Mouse (Mus musculus) intestine, embryonic 16.5 days (tissue): ENCODE results near the gene Babam2. TPM values are rescaled to one million over a fixed set of nuclear protein-coding genes. Genes with fewer than 3 reads are reported as not detected.

Experiments used
- ATAC-seq: fragments of 200-750 bp; cut with Nextera tagmentation; 2 replicates; pipeline ENCODE4 v1.8.0; 2017; ENCODE audit warnings: moderate TSS enrichment, moderate library complexity
- H3K27ac ChIP-seq: fragments of 300-500 bp; sonication (generic); 2 replicates; pipeline ENCODE4 v1.5.1; 2014; ENCODE audit warnings: mild to moderate bottlenecking, low read length
- H3K27me3 ChIP-seq: fragments of 300-500 bp; sonication (generic); replicated peaks from 2 replicates; pipeline ENCODE4 v1.6.1; 2014; ENCODE audit warnings: low read length, control low read depth, mixed read lengths; ENCODE audit not compliant: control insufficient read depth, insufficient read depth
- H3K36me3 ChIP-seq: fragments of 300-500 bp; sonication (generic); 2 replicates; pipeline ENCODE4 v1.6.1; 2014; ENCODE audit warnings: low read length, control low read depth; ENCODE audit not compliant: control insufficient read depth, insufficient read depth
- H3K4me1 ChIP-seq: fragments of 300-500 bp; sonication (generic); 2 replicates; pipeline ENCODE4 v1.6.1; 2014; ENCODE audit warnings: low read length, control low read depth, mixed read lengths; ENCODE audit not compliant: control insufficient read depth, insufficient read depth
- H3K4me2 ChIP-seq: fragments of 300-500 bp; sonication (generic); 2 replicates; pipeline ENCODE4 v1.6.1; 2014; ENCODE audit warnings: low read depth, low read length, control low read depth
- H3K4me3 ChIP-seq: fragments of 300-500 bp; sonication (generic); 2 replicates; pipeline ENCODE4 v1.5.1; 2014; ENCODE audit warnings: mild to moderate bottlenecking, low read length
- H3K9ac ChIP-seq: fragments of 300-500 bp; sonication (generic); 2 replicates; pipeline ENCODE4 v1.6.1; 2014; ENCODE audit warnings: low read depth, low read length
- H3K9me3 ChIP-seq: fragments of 300-500 bp; sonication (generic); 2 replicates; pipeline ENCODE4 v1.6.1; 2016; ENCODE audit warnings: low read length, control low read depth; ENCODE audit not compliant: control insufficient read depth
- WGBS: fragments of 180-500 bp; shearing (Covaris S2); extraction: QIAGEN DNeasy Blood & Tissue Kit; methylation state at CpG from one replicate; pipeline ENCODE4 v1.1.7; 2014; 5-methylcytosine and 5-hydroxymethylcytosine counted together
- polyA plus RNA-seq: library from polyadenylated mRNA; unstranded; fragments of >200 nt; fragmentation: Nextera tagmentation; extraction: Ambion mirVana; gene quantifications from 2 replicates; pipeline ENCODE4 v1.2.1, GENCODE M21; 2015

Babam2 gene
- polyA plus RNA-seq, 1 experiment from 2014 or later = 69.0 TPM

DNA sequence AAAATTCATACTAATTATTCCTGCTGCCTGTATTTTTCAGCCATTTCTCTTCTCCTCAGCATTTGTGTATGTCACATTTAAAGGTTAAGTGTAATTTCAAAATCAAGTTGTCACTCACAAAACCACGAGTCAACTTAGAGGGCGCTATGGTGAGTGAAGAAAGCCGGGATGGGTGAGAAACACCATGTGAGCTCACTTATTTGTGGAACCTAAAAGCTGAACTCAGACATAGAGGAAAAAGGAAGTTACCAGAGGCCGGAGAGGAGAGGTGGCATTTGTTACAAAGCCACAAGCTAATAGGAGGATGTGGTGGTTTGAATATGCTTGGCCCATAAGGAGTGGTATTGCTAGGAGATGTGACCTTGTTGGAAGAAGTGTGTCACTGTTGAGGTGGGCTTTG, 17.3 kb upstream of the Babam2 start:
- Histone ChIP-seq H3K9me3 (no peaks in the 10 kb centered on the region), H3K4me3 (no peak overlapping the region), H3K27ac (no peak overlapping the region), H3K9ac (no peak overlapping the region), H3K4me2 (no peak overlapping the region), H3K4me1 (no peaks in the 10 kb centered on the region), H3K36me3 (no peaks in the 10 kb centered on the region), H3K27me3 (no peaks in the 10 kb centered on the region)
- 84% methylated on average over 4 of the region's 4 CpGs for WGBS
- no peak for ATAC-seq

- no peaks in the 10 kb centered on the region for H3K27me3 ChIP-seq
- H3K4me3 ChIP-seq = no peak overlapping the region
- no peaks in the 10 kb centered on the region for H3K4me1 ChIP-seq
- no peak for ATAC-seq
- no peaks in the 10 kb centered on the region for H3K9me3 ChIP-seq
- H3K4me2 ChIP-seq = no peak overlapping the region
- no peak overlapping the region for H3K9ac ChIP-seq
- no peak overlapping the region for H3K27ac ChIP-seq
- WGBS = 93% methylated on average over 1 of the region's 1 CpGs
- H3K36me3 ChIP-seq = no peaks in the 10 kb centered on the region
Observed at GRCm38 (mm10) chr5:31682305-31682704, 15.2 kb upstream of the Babam2 start.

GRCm38 (mm10) chr5:31686040-31686439, 11.4 kb upstream of the Babam2 start:
- peak; percentile 48; the same call in 1 of the 2 replicates for ATAC-seq

DNA sequence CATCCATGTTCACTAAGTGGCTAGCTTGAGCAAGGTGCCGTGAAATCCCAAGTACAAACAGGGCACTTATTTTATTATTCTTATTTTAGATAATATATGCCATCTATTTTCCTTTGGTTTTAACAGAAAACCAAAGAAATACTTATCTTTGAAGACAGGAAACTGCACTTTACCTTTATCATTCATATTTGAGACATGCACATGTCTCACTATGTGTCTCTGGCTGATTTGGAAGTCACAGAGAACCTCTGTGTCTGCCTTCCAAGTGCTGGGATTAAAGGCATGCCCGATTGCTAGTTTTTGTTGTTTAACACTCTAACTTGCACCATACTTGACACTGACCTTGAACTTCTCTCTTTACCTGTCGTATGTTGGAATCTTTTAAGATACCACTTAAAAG, 9.5 kb upstream of the Babam2 start:
- no peak overlapping the region for H3K27ac ChIP-seq
- H3K4me3 ChIP-seq = no peak overlapping the region
- H3K27me3 ChIP-seq = no peaks in the 10 kb centered on the region
- H3K9ac ChIP-seq = no peak overlapping the region
- no peaks in the 10 kb centered on the region for H3K4me1 ChIP-seq
- H3K36me3 ChIP-seq = no peaks in the 10 kb centered on the region
- no peaks in the 10 kb centered on the region for H3K9me3 ChIP-seq
- WGBS = 82% methylated on average over 3 of the region's 3 CpGs
- ATAC-seq = no peak
- H3K4me2 ChIP-seq = no peak overlapping the region

More at GRCm38 (mm10) chr5:31686040-31686439, 11.4 kb upstream of the Babam2 start:
- Histone ChIP-seq H3K4me3 (no peak overlapping the region), H3K4me1 (no peaks in the 10 kb centered on the region), H3K36me3 (no peaks in the 10 kb centered on the region), H3K9ac (no peak overlapping the region), H3K9me3 (no peaks in the 10 kb centered on the region), H3K27ac (no peak overlapping the region), H3K4me2 (no peak overlapping the region), H3K27me3 (no peaks in the 10 kb centered on the region)
- 70% methylated on average over 2 of the region's 2 CpGs for WGBS

GRCm38 (mm10) chr5:31693191-31693590, 4.3 kb upstream of the Babam2 start:
- no peaks in the 10 kb centered on the region for H3K36me3 ChIP-seq
- H3K4me1 ChIP-seq = peaks cover 3% of the 10 kb centered on the region; the same call in 1 of the 2 replicates
- no peak overlapping the region for H3K27ac ChIP-seq
- H3K27me3 ChIP-seq = no peaks in the 10 kb centered on the region
- no peak overlapping the region for H3K4me2 ChIP-seq
- H3K4me3 ChIP-seq = no peak overlapping the region
- no peaks in the 10 kb centered on the region for H3K9me3 ChIP-seq
- no peak for ATAC-seq
- no peak overlapping the region for H3K9ac ChIP-seq

- H3K9me3 ChIP-seq = no peaks in the 10 kb centered on the region
- peaks cover 3% of the 10 kb centered on the region; the same call in 1 of the 2 replicates for H3K4me1 ChIP-seq
- H3K4me2 ChIP-seq = peak within 1 kb of the TSS; percentile 71
- no peaks in the 10 kb centered on the region for H3K36me3 ChIP-seq
- peak within 1 kb of the TSS; percentile 92 for H3K9ac ChIP-seq
- WGBS = 5% methylated on average over 18 of the region's 18 CpGs
- peak within 1 kb of the TSS; percentile 97 for H3K27ac ChIP-seq
- 0 out of 2 replicates have a peak, but pooled peaks have one; percentile 1 for ATAC-seq
- no peaks in the 10 kb centered on the region for H3K27me3 ChIP-seq
- peak within 1 kb of the TSS; percentile 82 for H3K4me3 ChIP-seq
Observed at GRCm38 (mm10) chr5:31696971-31697643, 377 bp upstream of the Babam2 start, which contains the start of gene Rbks. Gene Rbks (minus strand): TSS chr5:31697627.

DNA sequence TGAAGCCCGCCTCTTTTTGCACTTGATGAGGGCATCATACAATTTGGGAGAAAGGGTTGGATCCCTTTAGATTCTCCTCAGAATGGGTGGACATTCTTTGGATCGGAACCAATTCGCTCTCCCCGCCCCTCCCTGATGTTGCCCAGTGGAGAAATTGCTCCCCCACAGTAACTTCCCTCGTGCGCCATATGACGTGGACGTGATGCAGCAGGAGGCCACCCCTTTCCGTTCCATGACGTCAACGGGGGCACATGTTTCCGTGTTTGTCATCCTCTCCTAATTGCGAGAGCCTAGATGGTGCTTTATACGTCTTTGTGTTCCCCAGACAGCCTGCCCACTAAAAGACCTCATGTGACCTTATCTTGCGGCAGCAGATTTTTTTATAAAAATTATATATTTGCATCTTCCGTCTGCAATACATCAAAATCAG, 828 bp downstream of the Babam2 start:
- peak overlapping the region; percentile 97 for H3K27ac ChIP-seq
- peak; percentile 77 for ATAC-seq
- no peaks in the 10 kb centered on the region for H3K27me3 ChIP-seq
- peak overlapping the region; percentile 82 for H3K4me3 ChIP-seq
- WGBS = 3% methylated on average over 16 of the region's 16 CpGs
- peaks cover 3% of the 10 kb centered on the region; the same call in 1 of the 2 replicates for H3K4me1 ChIP-seq
- H3K9me3 ChIP-seq = no peaks in the 10 kb centered on the region
- H3K4me2 ChIP-seq = peak overlapping the region; percentile 69
- H3K9ac ChIP-seq = peak overlapping the region; percentile 92
- H3K36me3 ChIP-seq = no peaks in the 10 kb centered on the region

DNA sequence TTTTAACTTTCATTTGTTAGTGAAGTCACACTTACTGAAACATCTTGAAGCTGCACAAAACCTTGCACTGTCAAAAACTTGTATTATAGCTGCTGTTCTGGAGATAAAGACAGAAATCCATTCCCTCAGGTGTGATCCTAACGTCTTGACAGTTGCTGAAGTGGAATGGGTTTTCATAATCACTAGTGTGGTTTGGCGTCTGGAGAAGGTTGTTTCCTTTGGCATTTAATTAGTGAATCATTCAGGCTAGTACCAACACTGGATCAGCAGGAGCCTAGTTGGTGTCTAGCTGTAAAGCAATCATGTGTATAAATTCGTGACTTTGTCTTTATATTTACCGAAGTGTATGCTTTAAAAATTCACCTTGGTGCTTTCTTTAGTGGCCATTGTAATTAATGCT, 1.4 kb downstream of the Babam2 start:
- Histone ChIP-seq H3K4me3 (no peak overlapping the region), H3K4me2 (peak overlapping the region; percentile 69; the same call in 1 of the 2 replicates), H3K27ac (no peak overlapping the region), H3K36me3 (no peaks in the 10 kb centered on the region), H3K9me3 (no peaks in the 10 kb centered on the region), H3K9ac (no peak overlapping the region), H3K4me1 (peaks cover 3% of the 10 kb centered on the region; the same call in 1 of the 2 replicates), H3K27me3 (no peaks in the 10 kb centered on the region)
- ATAC-seq = no peak
- 52% methylated on average over 4 of the region's 4 CpGs for WGBS

DNA sequence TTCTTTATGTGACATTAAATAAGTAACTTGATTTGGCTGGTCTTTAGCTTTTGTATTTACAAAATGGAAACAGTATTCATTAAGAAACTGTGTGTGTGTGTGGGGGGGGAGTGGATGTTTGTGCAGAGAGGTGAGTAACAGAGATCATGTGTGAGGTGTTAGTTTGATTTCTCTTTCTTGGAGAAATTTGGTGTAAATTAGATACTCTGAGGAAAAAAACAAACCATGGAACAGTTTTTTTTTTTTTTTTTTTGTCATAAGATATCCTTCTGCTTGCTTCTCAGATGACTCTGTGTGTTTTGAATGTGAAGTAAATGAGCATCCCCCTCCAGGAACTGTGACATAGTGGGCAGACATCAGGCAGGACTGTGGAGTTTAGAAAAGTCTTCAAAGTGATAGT, 1.9 kb downstream of the Babam2 start:
- Histone ChIP-seq H3K4me1 (peaks cover 3% of the 10 kb centered on the region; the same call in 1 of the 2 replicates), H3K9ac (no peak overlapping the region), H3K27me3 (no peaks in the 10 kb centered on the region), H3K4me3 (no peak overlapping the region), H3K36me3 (no peaks in the 10 kb centered on the region), H3K4me2 (no peak overlapping the region), H3K9me3 (no peaks in the 10 kb centered on the region), H3K27ac (no peak overlapping the region)
- no peak for ATAC-seq
